Mouse (Mus musculus): Measurements from ENCODE around the gene Slc25a22.

Slc25a22 gene

GRCm38 (mm10) chr7:141455610-141456314 lies 18.1 kb upstream of the Slc25a22 start:
- TF ChIP-seq GATA4 (IDR thresholded peaks at IDR 0.05; ENCODE audit: insufficient replicate concordance, low read length): peak; percentile 57; the same call in 1 of the 2 replicates

GRCm38 (mm10) chr7:141454967-141455551 lies 17.4 kb upstream of the Slc25a22 start, which contains the start of gene Pnpla2:
Gene Pnpla2, plus strand, starts transcription at chr7:141455198.
- no peak for TF ChIP-seq GATA4 (IDR thresholded peaks at IDR 0.05; ENCODE audit: insufficient replicate concordance, low read length)

GRCm38 (mm10) chr7:141453636-141454035 lies 15.9 kb upstream of the Slc25a22 start:
- no peak for TF ChIP-seq GATA4 (IDR thresholded peaks at IDR 0.05; ENCODE audit: insufficient replicate concordance, low read length)

GRCm38 (mm10) chr7:141451928-141452327 lies 14.2 kb upstream of the Slc25a22 start:
- TF ChIP-seq GATA4 (IDR thresholded peaks at IDR 0.05; ENCODE audit: insufficient replicate concordance, low read length): no peak

- peak; percentile 15; the same call in 1 of the 2 replicates for TF ChIP-seq GATA4 (IDR thresholded peaks at IDR 0.05; ENCODE audit: insufficient replicate concordance, low read length)
Measured at GRCm38 (mm10) chr7:141447110-141447991, 9.7 kb upstream of the Slc25a22 start, which contains the start of gene Rplp2. Gene Rplp2, plus strand, starts transcription at chr7:141447370.

GRCm38 (mm10) chr7:141443828-141444237 lies 6.1 kb upstream of the Slc25a22 start, which contains the start of gene Pidd1:
Gene Pidd1, minus strand, starts transcription at chr7:141444025.
- no peak for TF ChIP-seq GATA4 (IDR thresholded peaks at IDR 0.05; ENCODE audit: insufficient replicate concordance, low read length)

GRCm38 (mm10) chr7:141443081-141443821 lies 5.6 kb upstream of the Slc25a22 start:
- TF ChIP-seq GATA4 (IDR thresholded peaks at IDR 0.05; ENCODE audit: insufficient replicate concordance, low read length): no peak

- no peak for TF ChIP-seq GATA4 (IDR thresholded peaks at IDR 0.05; ENCODE audit: insufficient replicate concordance, low read length)
Measured at GRCm38 (mm10) chr7:141442199-141442598, 4.5 kb upstream of the Slc25a22 start.

- TF ChIP-seq GATA4 (IDR thresholded peaks at IDR 0.05; ENCODE audit: insufficient replicate concordance, low read length): no peak
Measured at GRCm38 (mm10) chr7:141441460-141441859, 3.8 kb upstream of the Slc25a22 start.

- no peak for TF ChIP-seq GATA4 (IDR thresholded peaks at IDR 0.05; ENCODE audit: insufficient replicate concordance, low read length)
Measured at GRCm38 (mm10) chr7:141440613-141441012, 2.9 kb upstream of the Slc25a22 start.

- no peak for TF ChIP-seq GATA4 (IDR thresholded peaks at IDR 0.05; ENCODE audit: insufficient replicate concordance, low read length)
Measured at GRCm38 (mm10) chr7:141439811-141440210, 2.1 kb upstream of the Slc25a22 start.

GRCm38 (mm10) chr7:141439140-141439679 lies 1.5 kb upstream of the Slc25a22 start:
- no peak for TF ChIP-seq GATA4 (IDR thresholded peaks at IDR 0.05; ENCODE audit: insufficient replicate concordance, low read length)

GRCm38 (mm10) chr7:141438201-141438968 lies 693 bp upstream of the Slc25a22 start:
- TF ChIP-seq GATA4 (IDR thresholded peaks at IDR 0.05; ENCODE audit: insufficient replicate concordance, low read length): no peak

GRCm38 (mm10) chr7:141436523-141436892 lies 1.2 kb downstream of the Slc25a22 start:
- no peak for TF ChIP-seq GATA4 (IDR thresholded peaks at IDR 0.05; ENCODE audit: insufficient replicate concordance, low read length)
